Mouse (Mus musculus) liver, embryonic 14.5 days (tissue): Measurements from ENCODE around the gene Atg5.

Experiments used
- CTCF ChIP-seq: IDR thresholded peaks from 2 replicates; pipeline ENCODE4 v1.5.1; 2016; ENCODE audit warnings: antibody characterized with exemption, low read depth, control low read depth
- EP300 ChIP-seq: IDR thresholded peaks from 2 replicates; pipeline ENCODE4 v1.6.1; 2016; ENCODE audit warnings: antibody characterized with exemption, low read depth

DNA sequence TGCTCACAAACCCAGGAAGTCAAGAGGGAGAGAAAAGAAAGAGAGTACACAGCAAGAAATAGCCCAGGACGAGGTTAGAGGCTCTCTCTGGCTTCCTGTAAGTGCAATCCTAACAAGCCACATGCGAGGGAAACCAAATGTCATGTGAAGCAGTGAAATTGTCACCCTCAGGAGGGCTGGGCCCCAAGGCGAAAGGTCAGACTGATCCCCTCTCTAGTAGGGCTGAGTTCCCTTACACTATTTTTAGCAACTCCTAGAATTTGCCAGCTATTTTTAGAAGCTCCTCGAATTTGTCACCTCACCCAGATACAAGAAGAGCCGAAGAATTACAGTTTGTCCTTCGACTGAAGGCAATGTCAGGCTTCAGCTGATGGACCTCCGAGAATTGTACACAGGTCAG lies 135.3 kb downstream of the Atg5 start:
- TF ChIP-seq CTCF (no peak), EP300 (no peak)
